Mouse (Mus musculus) erythroblast, embryonic 14.5 days (primary cell): ENCODE data around the gene Usp39. TPM values are rescaled to one million over a fixed set of nuclear protein-coding genes. Genes with fewer than 3 reads are reported as not detected.

Experiments used
- H3K27me3 ChIP-seq: 2 replicates; pipeline ENCODE4 v1.6.1; 2012; ENCODE audit warnings: inconsistent platforms; ENCODE audit not compliant: control insufficient read depth
- H3K36me3 ChIP-seq: 2 replicates; pipeline ENCODE4 v1.6.1; 2012; ENCODE audit warnings: mild to moderate bottlenecking, inconsistent platforms; ENCODE audit not compliant: control insufficient read depth
- H3K4me1 ChIP-seq: 2 replicates; pipeline ENCODE4 v1.6.1; 2012; ENCODE audit warnings: inconsistent platforms; ENCODE audit not compliant: control insufficient read depth
- H3K4me3 ChIP-seq: replicated peaks from 2 replicates; pipeline ENCODE3; 2012; ENCODE audit warnings: moderate library complexity, mild to moderate bottlenecking, inconsistent platforms
- H3K9me3 ChIP-seq: 2 replicates; pipeline ENCODE4 v1.6.1; 2012; ENCODE audit warnings: low read length, inconsistent platforms, mixed read lengths; ENCODE audit not compliant: control insufficient read depth
- GATA1 ChIP-seq: IDR thresholded peaks from 2 replicates; pipeline ENCODE4 v1.6.1; 2012; ENCODE audit warnings: low read length, inconsistent platforms, mixed read lengths
- TAL1 ChIP-seq: IDR thresholded peaks from 3 replicates; pipeline ENCODE4 v1.6.1; 2012; ENCODE audit warnings: low read length, inconsistent platforms, mixed read lengths
- polyA plus RNA-seq: library from polyadenylated mRNA; stranded (reverse); fragments of >175 nt; gene quantifications from 2 replicates; pipeline ENCODE4 v1.2.3, GENCODE M21; 2012

Usp39 gene
- polyA plus RNA-seq, 1 experiment = 3.5 TPM

GRCm38 (mm10) chr6:72276972-72277441, 68.0 kb downstream of the Usp39 start:
- Histone ChIP-seq H3K4me3 (no peak overlapping the region), H3K27me3 (peaks cover under 1% of the 10 kb centered on the region; the same call in 1 of the 2 replicates), H3K36me3 (peaks cover 17% of the 10 kb centered on the region), H3K9me3 (peaks cover 8% of the 10 kb centered on the region), H3K4me1 (peaks cover 96% of the 10 kb centered on the region)
- no peak for TF ChIP-seq TAL1
- TF ChIP-seq GATA1 = no peak

DNA sequence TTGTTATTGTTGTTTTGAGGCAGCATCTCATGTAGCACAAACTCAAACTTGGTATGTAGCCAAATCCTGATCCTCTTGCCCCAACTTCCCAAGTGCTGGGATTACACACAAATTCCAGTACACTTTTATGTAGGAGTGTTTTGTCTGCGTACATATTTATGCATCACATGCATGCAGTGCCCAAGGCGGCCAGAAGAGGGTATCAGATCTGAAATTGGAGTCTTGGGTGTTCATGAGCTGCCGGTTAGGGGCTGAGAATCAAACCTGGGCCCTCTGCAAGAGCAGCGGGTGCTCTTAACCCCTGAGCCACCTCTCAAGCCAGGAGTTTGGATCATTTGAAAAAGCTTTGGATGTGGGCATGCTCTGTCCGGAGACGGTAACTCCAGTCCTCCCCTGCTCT, 68.8 kb downstream of the Usp39 start:
- Histone ChIP-seq H3K4me3 (no peak overlapping the region), H3K4me1 (peaks cover 96% of the 10 kb centered on the region), H3K27me3 (peaks cover 9% of the 10 kb centered on the region), H3K36me3 (peaks cover 17% of the 10 kb centered on the region), H3K9me3 (peaks cover 8% of the 10 kb centered on the region)
- TF ChIP-seq GATA1 (no peak), TAL1 (no peak)

DNA sequence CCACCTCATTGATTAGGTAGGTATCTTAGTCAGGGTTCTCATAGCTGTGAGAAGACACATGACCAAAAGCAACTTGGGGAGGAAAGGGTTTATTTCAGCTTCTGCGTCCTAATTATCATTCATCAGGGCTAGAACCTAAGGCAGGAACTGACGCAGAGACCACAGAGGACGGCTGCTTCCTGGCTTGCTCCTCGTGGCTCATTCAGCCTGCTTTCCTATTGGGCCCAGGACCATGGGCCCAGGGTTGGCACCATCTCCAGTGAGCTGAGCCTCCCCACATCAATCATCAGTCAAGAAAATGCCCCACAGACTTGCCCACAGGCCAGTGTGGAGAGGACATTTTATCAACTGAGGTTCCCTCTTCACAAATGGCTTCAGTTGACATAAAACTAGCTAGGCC, 69.5 kb downstream of the Usp39 start:
- H3K4me3 ChIP-seq = no peak overlapping the region
- peaks cover 13% of the 10 kb centered on the region for H3K27me3 ChIP-seq
- peaks cover 8% of the 10 kb centered on the region for H3K9me3 ChIP-seq
- H3K4me1 ChIP-seq = peaks cover 95% of the 10 kb centered on the region
- TF ChIP-seq TAL1 = no peak
- no peak for TF ChIP-seq GATA1
- H3K36me3 ChIP-seq = peaks cover 17% of the 10 kb centered on the region

- Histone ChIP-seq H3K4me1 (peaks cover 75% of the 10 kb centered on the region), H3K4me3 (peak overlapping the region; percentile 38), H3K27me3 (peaks cover 33% of the 10 kb centered on the region), H3K9me3 (peaks cover 8% of the 10 kb centered on the region), H3K36me3 (peaks cover 15% of the 10 kb centered on the region)
- TF ChIP-seq TAL1 (no peak), GATA1 (no peak)
These were observed 71.8 kb downstream of the Usp39 start for GRCm38 (mm10) chr6:72273153-72273552.

DNA sequence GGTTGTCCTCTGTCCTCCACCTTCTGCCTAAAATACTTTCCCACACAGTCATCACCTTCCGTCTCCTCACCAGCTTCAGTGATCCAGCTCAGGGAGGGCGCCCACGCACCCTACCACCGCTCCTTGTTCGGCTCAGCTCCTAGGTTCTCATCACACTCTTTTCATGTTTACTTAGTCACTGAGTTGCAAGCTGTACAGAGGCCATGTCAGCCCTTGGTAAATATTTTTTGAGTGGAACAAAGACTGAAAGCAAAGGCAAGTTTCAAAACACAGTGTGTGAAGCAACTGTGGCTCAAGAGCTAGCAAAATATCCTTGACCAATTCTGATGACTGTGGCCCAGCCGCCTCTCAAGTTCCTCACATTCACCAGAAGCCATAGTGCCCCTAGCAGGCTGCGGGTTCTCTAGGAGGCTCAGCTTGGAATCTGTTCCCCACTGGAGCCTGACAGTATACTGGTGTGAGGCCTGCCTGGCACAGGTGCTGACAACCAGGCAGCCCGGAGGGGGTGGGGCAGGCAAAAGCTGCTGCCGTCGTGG, 72.8 kb downstream of the Usp39 start:
- Histone ChIP-seq H3K9me3 (peaks cover 8% of the 10 kb centered on the region), H3K4me1 (peaks cover 66% of the 10 kb centered on the region), H3K27me3 (peaks cover 42% of the 10 kb centered on the region)

GRCm38 (mm10) chr6:72270952-72271519, 73.9 kb downstream of the Usp39 start:
- no peaks in the 10 kb centered on the region for H3K9me3 ChIP-seq
- H3K4me3 ChIP-seq = no peak overlapping the region
- peaks cover 54% of the 10 kb centered on the region for H3K27me3 ChIP-seq
- H3K4me1 ChIP-seq = peaks cover 55% of the 10 kb centered on the region
- 0 out of 2 replicates have a peak, but pooled peaks cover 2% of the 10 kb centered on the region for H3K36me3 ChIP-seq
- TF ChIP-seq TAL1 (no peak), GATA1 (no peak)

More for the DNA sequence above, 72.8 kb downstream of the Usp39 start:
- no peak for TF ChIP-seq GATA1
- no peak for TF ChIP-seq TAL1
- Histone ChIP-seq H3K36me3 (peaks cover 12% of the 10 kb centered on the region), H3K4me3 (no peak overlapping the region)

GRCm38 (mm10) chr6:72270258-72270657, 74.7 kb downstream of the Usp39 start:
- Histone ChIP-seq H3K36me3 (no peaks in the 10 kb centered on the region), H3K27me3 (peaks cover 62% of the 10 kb centered on the region), H3K4me1 (peaks cover 56% of the 10 kb centered on the region), H3K9me3 (no peaks in the 10 kb centered on the region), H3K4me3 (no peak overlapping the region)
- TF ChIP-seq GATA1 = no peak
- TF ChIP-seq TAL1 = no peak

Other genes with a start within 250 kb of the Usp39 start
- 56.8 and 56.9 TPM in 2 replicates for gene St3gal5, start 247.6 kb downstream of the Usp39 start, polyA plus RNA-seq
- 0.05 TPM in 1 of 2 replicates, not detected in the other for gene Atoh8, start 109.6 kb downstream of the Usp39 start, polyA plus RNA-seq
- gene Sftpb, start 40.6 kb downstream of the Usp39 start, polyA plus RNA-seq = not detected in 2 replicates
- 0.74 and 1.3 TPM in 2 replicates for gene 0610030E20Rik, start 2.1 kb upstream of the Usp39 start, polyA plus RNA-seq
- gene Tmem150a, start 10.3 kb upstream of the Usp39 start, polyA plus RNA-seq = 0.32 and 0.44 TPM in 2 replicates
- gene Rnf181, start 21.8 kb upstream of the Usp39 start, polyA plus RNA-seq = 14.4 and 15.6 TPM in 2 replicates
- 6.0 and 6.1 TPM in 2 replicates for gene Vamp5, start 35.3 kb upstream of the Usp39 start, polyA plus RNA-seq
- 22.8 and 33.5 TPM in 2 replicates for gene Vamp8, start 45.5 kb upstream of the Usp39 start, polyA plus RNA-seq
- gene Ggcx, start 69.1 kb upstream of the Usp39 start, polyA plus RNA-seq = 0.08 and 0.09 TPM in 2 replicates
- 1.7 and 2.0 TPM in 2 replicates for gene Mat2a, start 94.4 kb upstream of the Usp39 start, polyA plus RNA-seq
- gene Sh2d6, start 176.5 kb upstream of the Usp39 start, polyA plus RNA-seq = not detected in 2 replicates
- gene Capg, start 199.2 kb upstream of the Usp39 start, polyA plus RNA-seq = 0.48 and 0.77 TPM in 2 replicates